Mouse (Mus musculus): ENCODE results near the gene Tespa1.
"Not testable (repeated sequence)": the region's sequence is repeated elsewhere in the genome, so short reads cannot be mapped to it uniquely, and the experiment has no call there.

Gene Tespa1

DNA sequence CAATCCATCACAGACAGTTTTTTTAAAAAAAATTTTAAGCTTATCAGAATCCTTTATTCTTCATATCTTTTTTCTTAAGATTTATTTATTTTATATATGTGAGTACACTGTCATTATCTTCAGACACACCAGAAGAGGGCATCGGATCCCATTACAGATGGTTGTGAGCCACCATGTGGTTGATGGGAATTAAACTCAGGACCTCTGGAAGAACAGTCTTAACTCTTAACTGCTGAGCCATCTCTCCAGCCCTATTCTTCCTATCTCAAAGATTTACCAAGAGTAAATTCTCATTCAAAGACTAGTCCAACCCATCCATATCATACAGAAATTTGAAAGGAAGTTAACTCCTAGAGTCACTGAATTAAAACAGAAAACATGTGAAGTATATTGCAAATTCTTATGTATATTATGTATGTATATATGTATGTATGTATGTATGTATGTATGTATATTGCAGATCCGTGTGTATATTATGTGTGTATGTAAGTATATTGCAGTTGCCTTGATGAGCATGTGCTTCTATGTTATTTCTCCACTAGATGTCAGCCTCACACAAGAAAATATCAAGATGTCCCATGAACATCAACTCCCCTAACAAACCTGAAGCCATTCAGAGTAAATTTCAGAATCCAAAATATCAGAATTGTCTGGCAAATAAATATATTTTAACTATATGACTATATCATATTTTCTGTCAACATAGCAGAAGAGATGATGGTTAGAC lies 40.9 kb downstream of the Tespa1 start:
- DNase-seq, result no peak

DNA sequence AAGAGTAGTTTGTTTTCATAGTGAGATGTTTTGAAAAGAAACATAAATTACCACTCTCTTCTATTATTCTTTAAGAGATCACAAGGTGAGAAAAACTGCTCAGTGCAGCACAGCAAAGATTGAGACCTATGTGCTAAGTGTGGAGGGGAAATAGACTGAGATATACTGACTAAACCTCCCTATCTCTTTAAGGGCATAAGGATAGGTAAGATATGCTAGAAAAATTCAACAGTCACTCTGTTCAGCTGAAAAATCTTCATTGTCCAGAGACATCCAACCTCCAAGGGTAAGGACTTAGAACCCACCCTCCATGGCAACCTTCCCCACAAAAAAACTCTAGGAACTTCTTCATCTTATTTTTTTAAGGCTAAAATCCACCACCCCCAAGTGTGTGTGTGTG lies 42.1 kb downstream of the Tespa1 start:
- no peak for DNase-seq

DNA sequence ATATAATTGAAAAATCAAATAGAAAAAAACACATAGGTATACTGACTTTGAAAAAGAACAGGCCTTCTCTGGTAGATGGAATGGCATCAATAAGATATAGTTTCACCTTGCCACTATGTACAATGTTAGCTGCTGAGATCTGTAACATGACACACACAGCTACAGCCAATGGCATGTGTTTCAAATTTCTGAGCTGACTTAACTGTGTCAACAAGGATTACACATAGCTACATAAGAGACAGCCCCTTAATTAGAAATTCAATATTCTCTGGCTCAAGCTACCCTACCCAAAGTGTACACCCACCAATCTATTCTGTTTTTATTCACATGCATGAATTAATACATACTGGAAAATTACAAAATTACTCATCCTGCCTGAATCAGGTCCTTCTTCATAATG lies 45.7 kb downstream of the Tespa1 start:
- DNase-seq, result no peak

DNA sequence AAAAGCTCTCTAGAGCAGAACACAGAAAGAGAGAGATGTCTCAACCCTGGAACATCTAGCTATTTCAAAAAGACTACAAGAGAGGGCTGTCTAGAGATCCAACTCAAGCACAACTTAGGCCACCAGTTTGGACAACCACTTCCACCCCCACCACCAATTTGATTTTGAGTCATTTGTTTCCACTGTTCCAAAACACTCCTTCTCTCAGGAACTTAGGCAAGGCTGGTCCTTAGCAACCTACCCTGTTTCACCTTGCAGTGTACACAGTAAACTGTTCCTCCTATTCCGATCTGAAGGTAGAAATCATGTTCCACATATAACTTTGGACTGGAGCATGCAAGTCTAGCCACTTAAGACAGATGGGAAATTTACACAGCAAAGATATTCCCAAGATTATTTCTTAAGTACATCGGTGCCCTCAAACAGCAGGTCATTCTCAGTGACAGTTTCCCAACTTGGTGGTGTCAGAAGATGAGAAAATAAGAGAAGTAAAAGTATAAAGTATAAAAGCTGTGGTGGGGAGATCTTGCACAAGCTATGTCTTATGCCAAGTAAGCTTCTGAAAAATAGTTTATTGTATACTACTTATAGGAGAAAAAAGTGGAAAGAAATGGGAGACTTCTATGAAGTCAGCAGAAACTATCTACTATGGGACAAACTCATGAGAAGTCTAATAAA lies 47.5 kb downstream of the Tespa1 start:
- DNase-seq, result no peak

DNA sequence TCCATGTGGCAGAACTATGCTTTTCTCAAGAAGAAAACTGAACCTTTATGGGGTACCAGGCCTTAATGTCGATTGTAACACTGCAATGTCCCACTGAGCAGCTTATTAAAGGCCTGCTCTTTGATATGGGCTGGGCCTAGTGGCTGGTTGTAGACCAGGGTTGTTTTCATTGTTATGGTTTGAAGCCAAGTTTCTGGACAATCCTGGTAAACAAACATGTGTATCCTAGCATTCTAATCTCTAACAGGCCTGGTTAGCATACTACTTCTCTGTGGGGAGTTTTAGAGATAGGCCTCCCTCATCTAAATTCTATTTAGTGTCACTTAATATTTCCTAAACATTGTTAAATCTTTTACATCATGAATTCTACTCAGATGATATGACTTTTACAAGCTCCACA lies 49.0 kb downstream of the Tespa1 start:
- DNase-seq, result no peak

DNA sequence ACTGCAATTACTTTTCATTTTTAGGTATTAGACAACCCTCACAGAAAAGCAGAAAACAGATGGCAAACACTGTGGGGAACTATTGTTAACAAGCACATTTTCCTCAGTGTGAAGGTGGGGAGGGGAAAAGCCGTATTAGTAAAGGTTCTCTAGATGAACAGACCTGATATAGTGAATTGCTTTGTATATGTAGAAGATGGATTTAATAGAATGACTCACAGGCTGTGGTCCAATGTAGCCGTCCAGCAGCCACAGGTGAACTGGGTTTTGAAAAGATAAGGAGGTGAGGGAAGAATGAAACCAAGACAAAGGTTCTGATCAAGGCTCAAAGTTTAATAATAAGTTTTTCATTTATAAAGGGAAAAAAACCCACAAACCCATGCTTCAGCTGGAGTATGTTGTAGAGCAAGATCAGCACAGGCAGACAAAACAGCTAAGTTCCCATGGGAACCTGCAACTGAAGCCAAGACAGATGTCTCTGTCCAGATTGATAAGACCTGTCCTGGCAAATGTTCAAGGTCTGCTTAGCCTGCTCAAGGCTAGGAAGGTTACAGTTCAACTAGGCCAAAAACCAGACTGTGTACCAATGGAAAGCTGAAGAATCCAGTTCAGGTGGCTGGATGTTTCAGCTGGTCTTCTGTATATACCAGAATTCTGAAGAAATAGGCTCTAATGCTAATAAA lies 50.0 kb downstream of the Tespa1 start:
- DNase-seq, result no peak

DNA sequence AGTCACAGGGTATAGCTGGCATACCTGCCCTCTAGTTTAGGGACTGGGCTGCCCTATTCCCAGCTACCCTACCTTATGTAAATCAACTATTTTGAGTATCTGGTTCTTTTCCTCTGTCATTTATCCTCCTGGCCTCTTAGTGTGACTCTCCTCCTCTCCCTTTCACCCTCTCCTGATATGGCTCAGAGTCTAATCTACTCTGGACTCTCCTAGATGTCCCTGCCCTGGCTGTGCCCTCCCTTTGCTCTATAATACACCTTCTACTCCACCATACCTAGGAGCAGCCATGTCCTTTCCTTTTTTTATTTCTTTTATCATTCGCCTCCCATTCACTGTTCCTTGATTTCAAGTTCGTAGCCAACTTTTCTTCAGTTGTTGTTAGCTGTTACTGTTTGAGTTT lies 52.5 kb downstream of the Tespa1 start:
- DNase-seq, result no peak

DNA sequence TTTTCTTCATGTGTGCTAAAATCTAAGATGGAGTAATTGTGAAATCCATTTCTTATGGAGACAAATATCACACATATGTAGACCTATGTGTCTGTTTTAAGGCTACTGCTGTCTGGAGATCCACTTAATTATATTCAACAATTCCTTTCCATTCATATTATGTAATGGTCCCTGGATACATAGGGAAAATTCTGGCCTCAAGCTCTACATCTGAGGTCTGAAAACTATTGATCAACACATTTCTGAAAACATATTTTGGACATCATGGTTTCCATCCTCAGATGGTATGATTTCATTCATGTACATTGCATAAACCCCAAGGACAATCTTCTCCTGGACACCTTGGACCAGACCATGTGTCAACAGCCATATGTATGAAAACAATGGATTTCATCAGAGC lies 71.6 kb downstream of the Tespa1 start, which contains the start of gene Vmn2r84:
TSS of gene Vmn2r84 (minus strand) at position 101 of the 400 bp plus-strand sequence.
- no peak for DNase-seq

DNA sequence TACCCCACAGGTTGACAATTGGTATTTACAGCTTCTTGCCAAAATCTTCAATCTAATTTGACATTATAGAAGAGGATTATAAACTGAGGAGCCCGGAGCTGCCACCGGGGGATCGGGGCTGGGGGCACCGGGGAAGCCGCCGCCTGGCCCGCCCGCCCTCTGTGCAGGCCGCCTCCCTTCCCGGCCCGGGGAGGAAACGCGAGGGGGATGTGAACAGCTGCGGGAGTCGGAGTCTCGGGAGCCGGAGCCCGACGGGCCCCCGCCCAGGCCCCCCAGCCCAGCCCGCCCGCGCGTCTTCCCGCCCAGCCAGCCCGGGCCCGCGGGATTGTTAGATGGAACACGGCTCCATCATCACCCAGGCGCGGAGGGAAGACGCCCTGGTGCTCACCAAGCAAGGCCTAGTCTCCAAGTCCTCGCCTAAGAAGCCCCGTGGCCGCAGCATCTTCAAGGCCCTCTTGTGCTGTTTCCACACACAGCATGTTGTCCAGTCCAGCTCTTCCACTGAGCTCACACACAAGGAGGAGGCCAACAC lies 89.6 kb downstream of the Tespa1 start:
- DNase-seq, result not testable (repeated sequence)

Data from liver (tissue).